Mouse (Mus musculus): Measurements from ENCODE around the gene Ica1. TPM values are rescaled to one million over a fixed set of nuclear protein-coding genes. Genes with fewer than 3 reads are reported as not detected.
A peak's percentile ranks its signal among the peaks of the same experiment; 100 is the strongest.

Ica1 gene
- polyA plus RNA-seq, 1 experiment from 2014 or later: 11.0 TPM

DNA sequence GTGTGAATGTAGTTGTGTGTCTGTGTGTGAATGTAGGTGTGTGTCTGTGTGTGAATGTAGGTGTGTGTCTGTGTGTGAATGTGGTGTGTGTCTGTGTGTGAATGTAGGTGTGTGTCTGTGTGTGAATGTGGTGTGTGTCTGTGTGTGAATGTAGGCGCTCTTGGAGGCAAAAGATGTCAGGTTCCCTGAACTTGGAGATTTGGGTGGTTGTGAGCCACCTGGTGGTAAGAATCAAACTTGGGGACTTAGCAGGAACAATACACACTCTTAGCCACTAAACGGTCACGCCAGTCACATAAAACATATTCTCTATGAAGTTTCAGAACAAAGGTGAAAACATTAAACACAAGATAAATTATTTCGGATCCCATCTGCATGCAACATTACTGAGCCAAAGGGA lies 39.9 kb downstream of the Ica1 start:
- H3K4me1 ChIP-seq (replicated peaks; ENCODE audit: control insufficient read depth, insufficient read depth, low read length): no peaks in the 10 kb centered on the region
- WGBS: 73% methylated on average over 4 of the region's 4 CpGs

DNA sequence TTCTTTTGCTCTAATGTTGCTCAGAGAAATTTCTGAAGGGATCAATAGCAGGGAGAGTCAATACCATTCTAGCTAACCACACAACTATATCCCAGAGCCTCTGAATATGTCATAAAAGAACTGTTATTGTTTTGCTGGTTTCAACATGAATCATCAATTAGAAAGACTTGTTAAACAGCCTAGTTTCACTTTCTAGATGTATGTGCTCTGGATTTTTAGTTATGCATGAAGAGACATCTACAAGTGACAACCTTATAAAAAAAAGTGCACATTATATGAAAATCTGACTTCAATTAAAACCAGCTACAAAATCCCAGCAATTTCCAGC lies 41.8 kb downstream of the Ica1 start:
- H3K27me3 ChIP-seq (replicated peaks; ENCODE audit: control insufficient read depth, insufficient read depth, low read length): no peaks in the 10 kb centered on the region
- no peak for TF ChIP-seq CTCF (IDR thresholded peaks at IDR 0.05; ENCODE audit: low read depth)
- no peak overlapping the region for H3K27ac ChIP-seq (ENCODE audit: low read depth, low read length)
- H3K4me2 ChIP-seq (replicated peaks; ENCODE audit: low read depth): no peak overlapping the region
- H3K4me3 ChIP-seq (ENCODE audit: low read depth, low read length): no peak overlapping the region
- H3K9me3 ChIP-seq (ENCODE audit: control insufficient read depth): no peaks in the 10 kb centered on the region
- no peaks in the 10 kb centered on the region for H3K4me1 ChIP-seq (replicated peaks; ENCODE audit: control insufficient read depth, insufficient read depth, low read length)
- H3K36me3 ChIP-seq (ENCODE audit: control insufficient read depth, insufficient read depth): no peaks in the 10 kb centered on the region
- ATAC-seq: no peak
- H3K9ac ChIP-seq (ENCODE audit: low read depth, low read length): no peak overlapping the region

More for the DNA sequence above, 39.9 kb downstream of the Ica1 start:
- H3K27me3 ChIP-seq (replicated peaks; ENCODE audit: control insufficient read depth, insufficient read depth, low read length): no peaks in the 10 kb centered on the region
- no peak for ATAC-seq
- no peaks in the 10 kb centered on the region for H3K9me3 ChIP-seq (ENCODE audit: control insufficient read depth)
- no peak overlapping the region for H3K27ac ChIP-seq (ENCODE audit: low read depth, low read length)
- no peak overlapping the region for H3K4me2 ChIP-seq (replicated peaks; ENCODE audit: low read depth)
- TF ChIP-seq CTCF (IDR thresholded peaks at IDR 0.05; ENCODE audit: low read depth): peak; percentile 63
- no peaks in the 10 kb centered on the region for H3K36me3 ChIP-seq (ENCODE audit: control insufficient read depth, insufficient read depth)
- H3K9ac ChIP-seq (ENCODE audit: low read depth, low read length): no peak overlapping the region
- H3K4me3 ChIP-seq (ENCODE audit: low read depth, low read length): no peak overlapping the region

GRCm38 (mm10) chr6:8735657-8736492 lies 42.4 kb downstream of the Ica1 start:
- H3K36me3 ChIP-seq (ENCODE audit: control insufficient read depth, insufficient read depth): no peaks in the 10 kb centered on the region
- H3K4me1 ChIP-seq (replicated peaks; ENCODE audit: control insufficient read depth, insufficient read depth, low read length): no peaks in the 10 kb centered on the region
- 61% methylated on average over 8 of the region's 8 CpGs for WGBS
- 0 out of 2 replicates have a peak, but pooled peaks have one; percentile 47 for ATAC-seq
- H3K9me3 ChIP-seq (ENCODE audit: control insufficient read depth): no peaks in the 10 kb centered on the region
- no peak overlapping the region for H3K4me3 ChIP-seq (ENCODE audit: low read depth, low read length)
- no peak overlapping the region for H3K27ac ChIP-seq (ENCODE audit: low read depth, low read length)
- H3K27me3 ChIP-seq (replicated peaks; ENCODE audit: control insufficient read depth, insufficient read depth, low read length): no peaks in the 10 kb centered on the region
- H3K4me2 ChIP-seq (replicated peaks; ENCODE audit: low read depth): no peak overlapping the region
- H3K9ac ChIP-seq (ENCODE audit: low read depth, low read length): no peak overlapping the region
- TF ChIP-seq CTCF (IDR thresholded peaks at IDR 0.05; ENCODE audit: low read depth): peak; percentile 84

GRCm38 (mm10) chr6:8735044-8735443 lies 43.2 kb downstream of the Ica1 start:
- H3K9me3 ChIP-seq (ENCODE audit: control insufficient read depth): no peaks in the 10 kb centered on the region
- no peak overlapping the region for H3K4me3 ChIP-seq (ENCODE audit: low read depth, low read length)
- H3K27ac ChIP-seq (ENCODE audit: low read depth, low read length): no peak overlapping the region
- no peaks in the 10 kb centered on the region for H3K4me1 ChIP-seq (replicated peaks; ENCODE audit: control insufficient read depth, insufficient read depth, low read length)
- no peaks in the 10 kb centered on the region for H3K27me3 ChIP-seq (replicated peaks; ENCODE audit: control insufficient read depth, insufficient read depth, low read length)
- H3K9ac ChIP-seq (ENCODE audit: low read depth, low read length): no peak overlapping the region
- no peak for ATAC-seq
- no peak for TF ChIP-seq CTCF (IDR thresholded peaks at IDR 0.05; ENCODE audit: low read depth)
- no peaks in the 10 kb centered on the region for H3K36me3 ChIP-seq (ENCODE audit: control insufficient read depth, insufficient read depth)
- 85% methylated on average over 3 of the region's 3 CpGs for WGBS
- H3K4me2 ChIP-seq (replicated peaks; ENCODE audit: low read depth): no peak overlapping the region

DNA sequence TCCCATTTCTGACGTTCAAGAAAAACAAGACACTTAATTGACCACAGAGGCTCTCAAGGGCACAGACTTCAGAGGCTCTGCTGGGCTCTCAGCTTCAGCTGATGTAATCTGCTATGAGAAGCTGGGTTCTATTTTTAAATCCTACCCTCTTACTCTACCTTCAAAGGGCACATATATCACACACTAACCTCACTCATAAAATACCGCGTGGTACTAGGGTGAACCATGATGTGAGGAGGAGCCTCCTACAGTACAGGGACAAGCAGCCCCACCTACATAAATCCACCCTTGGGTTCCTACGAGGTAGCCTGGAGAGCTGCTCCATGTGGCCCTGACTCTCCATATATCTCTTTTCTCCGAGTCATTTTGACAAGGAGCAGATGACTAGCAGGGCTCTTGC lies 45.8 kb downstream of the Ica1 start:
- Histone ChIP-seq H3K9me3 (ENCODE audit: control insufficient read depth) (no peaks in the 10 kb centered on the region), H3K4me3 (ENCODE audit: low read depth, low read length) (no peak overlapping the region), H3K27me3 (replicated peaks; ENCODE audit: control insufficient read depth, insufficient read depth, low read length) (no peaks in the 10 kb centered on the region), H3K27ac (ENCODE audit: low read depth, low read length) (no peak overlapping the region), H3K9ac (ENCODE audit: low read depth, low read length) (no peak overlapping the region), H3K4me1 (replicated peaks; ENCODE audit: control insufficient read depth, insufficient read depth, low read length) (no peaks in the 10 kb centered on the region), H3K36me3 (ENCODE audit: control insufficient read depth, insufficient read depth) (no peaks in the 10 kb centered on the region), H3K4me2 (replicated peaks; ENCODE audit: low read depth) (no peak overlapping the region)
- ATAC-seq: no peak
- 56% methylated on average over 5 of the region's 5 CpGs for WGBS
- TF ChIP-seq CTCF (IDR thresholded peaks at IDR 0.05; ENCODE audit: low read depth): no peak

DNA sequence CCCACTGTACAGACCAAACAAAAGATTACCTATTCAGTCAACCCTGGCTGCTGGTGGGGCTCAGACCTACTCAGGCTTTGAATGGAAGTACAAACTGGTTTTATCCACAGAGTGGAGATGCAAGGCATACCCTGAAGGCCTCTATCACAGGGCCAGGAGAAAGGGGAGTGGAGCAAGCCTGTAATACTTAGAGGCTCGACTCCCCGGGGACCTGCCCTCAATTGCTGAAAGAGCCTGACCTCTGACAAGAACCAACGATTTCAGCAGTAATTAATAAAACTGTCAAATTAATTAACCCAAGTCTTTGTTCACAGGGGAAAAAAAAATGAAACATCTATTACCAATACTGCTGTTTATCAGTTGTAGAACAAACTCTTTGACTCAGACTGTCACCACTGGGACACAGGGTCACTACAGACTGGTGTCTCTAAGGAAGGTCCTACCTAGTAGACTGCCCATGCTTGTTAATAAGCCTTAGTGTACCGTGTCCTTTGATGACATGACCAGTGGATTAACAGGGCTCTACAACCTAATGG lies 46.6 kb downstream of the Ica1 start:
- 55% methylated on average over 4 of the region's 4 CpGs for WGBS
- H3K9me3 ChIP-seq (ENCODE audit: control insufficient read depth): no peaks in the 10 kb centered on the region
- no peak for TF ChIP-seq CTCF (IDR thresholded peaks at IDR 0.05; ENCODE audit: low read depth)
- H3K4me3 ChIP-seq (ENCODE audit: low read depth, low read length): no peak overlapping the region
- H3K36me3 ChIP-seq (ENCODE audit: control insufficient read depth, insufficient read depth): no peaks in the 10 kb centered on the region
- no peak overlapping the region for H3K27ac ChIP-seq (ENCODE audit: low read depth, low read length)
- no peak overlapping the region for H3K4me2 ChIP-seq (replicated peaks; ENCODE audit: low read depth)
- H3K4me1 ChIP-seq (replicated peaks; ENCODE audit: control insufficient read depth, insufficient read depth, low read length): no peaks in the 10 kb centered on the region
- no peak for ATAC-seq
- H3K27me3 ChIP-seq (replicated peaks; ENCODE audit: control insufficient read depth, insufficient read depth, low read length): no peaks in the 10 kb centered on the region
- no peak overlapping the region for H3K9ac ChIP-seq (ENCODE audit: low read depth, low read length)

All from intestine, postnatal 0 days (tissue).